Mouse (Mus musculus) liver, embryonic 11.5 days (tissue): ENCODE data around the gene Gtf2ird2. TPM values are rescaled to one million over a fixed set of nuclear protein-coding genes. Genes with fewer than 3 reads are reported as not detected.

Source experiments
- ATAC-seq: fragments of 200-750 bp; cut with Nextera tagmentation; replicated peaks from 2 replicates; pipeline ENCODE4 v1.8.0; 2017; ENCODE audit warnings: moderate number of reproducible peaks, mild to moderate bottlenecking, moderate TSS enrichment, moderate library complexity; ENCODE audit not compliant: low FRiP score
- DNase-seq: peaks from one replicate; pipeline ENCODE4 v3.0.0-alpha.2; 2017; ENCODE audit warnings: low spot score
- H3K27ac ChIP-seq: fragments of 300-500 bp; sonication (generic); 2 replicates; pipeline ENCODE4 v1.5.1; 2014; ENCODE audit warnings: mild to moderate bottlenecking, low read depth, low read length, control low read depth
- H3K27me3 ChIP-seq: fragments of 300-500 bp; sonication (generic); replicated peaks from 2 replicates; pipeline ENCODE4 v1.6.1; 2014; ENCODE audit warnings: low read length, mixed read lengths; ENCODE audit not compliant: control insufficient read depth, insufficient read depth
- H3K36me3 ChIP-seq: fragments of 300-500 bp; sonication (generic); 2 replicates; pipeline ENCODE4 v1.6.1; 2014; ENCODE audit warnings: mild to moderate bottlenecking, low read length, moderate library complexity, mixed read lengths; ENCODE audit not compliant: control insufficient read depth, insufficient read depth
- H3K4me1 ChIP-seq: fragments of 300-500 bp; sonication (generic); replicated peaks from 2 replicates; pipeline ENCODE4 v1.6.1; 2014; ENCODE audit warnings: low read length, mixed read lengths; ENCODE audit not compliant: control insufficient read depth, insufficient read depth
- H3K4me2 ChIP-seq: fragments of 300-500 bp; sonication (generic); 2 replicates; pipeline ENCODE4 v1.6.1; 2014; ENCODE audit warnings: mild to moderate bottlenecking, control low read depth, moderate library complexity
- H3K4me3 ChIP-seq: fragments of 300-500 bp; sonication (generic); 2 replicates; pipeline ENCODE4 v1.5.1; 2014; ENCODE audit warnings: low read depth, low read length, control low read depth
- H3K9ac ChIP-seq: fragments of 300-500 bp; sonication (generic); 2 replicates; pipeline ENCODE4 v1.6.1; 2014; ENCODE audit warnings: low read depth, low read length, control low read depth
- H3K9me3 ChIP-seq: fragments of 300-500 bp; sonication (generic); 2 replicates; pipeline ENCODE4 v1.6.1; 2016; ENCODE audit warnings: low read length, inconsistent platforms, mixed read lengths; ENCODE audit not compliant: control insufficient read depth
- WGBS: fragments of 180-500 bp; shearing (Covaris S2); extraction: QIAGEN DNeasy Blood & Tissue Kit; methylation state at CpG from one replicate; pipeline ENCODE4 v1.1.7; 2014; 5-methylcytosine and 5-hydroxymethylcytosine counted together
- polyA plus RNA-seq: library from polyadenylated mRNA; unstranded; fragments of >200 nt; fragmentation: Nextera tagmentation; extraction: Ambion mirVana; gene quantifications from 2 replicates; pipeline ENCODE4 v1.2.1, GENCODE M21; 2014

The Gtf2ird2 gene
- polyA plus RNA-seq, 1 experiment from 2014 or later: 5.9 TPM

DNA sequence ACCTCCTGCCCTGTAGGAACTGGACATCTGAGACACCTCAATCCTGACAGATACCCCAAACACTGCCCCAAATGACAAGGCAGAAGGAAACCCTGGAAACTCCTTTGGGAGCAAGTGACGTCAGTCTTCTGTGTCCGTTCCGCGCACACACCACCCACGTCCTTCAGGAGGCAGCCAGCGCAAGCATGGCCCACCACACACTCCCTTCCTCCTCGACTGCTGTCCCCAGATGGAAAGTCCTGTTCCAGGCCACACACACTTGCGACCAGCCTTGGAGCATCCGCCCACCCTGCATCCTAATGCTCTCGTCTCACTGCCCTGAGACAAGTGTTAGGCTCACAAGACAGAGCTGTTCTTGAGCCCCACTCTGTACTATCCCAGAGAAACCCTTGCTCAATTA, 71.5 kb downstream of the Gtf2ird2 start:
- H3K36me3 ChIP-seq: peaks cover 83% of the 10 kb centered on the region
- no peaks in the 10 kb centered on the region for H3K27me3 ChIP-seq
- WGBS: 93% methylated on average over 10 of the region's 10 CpGs

DNA sequence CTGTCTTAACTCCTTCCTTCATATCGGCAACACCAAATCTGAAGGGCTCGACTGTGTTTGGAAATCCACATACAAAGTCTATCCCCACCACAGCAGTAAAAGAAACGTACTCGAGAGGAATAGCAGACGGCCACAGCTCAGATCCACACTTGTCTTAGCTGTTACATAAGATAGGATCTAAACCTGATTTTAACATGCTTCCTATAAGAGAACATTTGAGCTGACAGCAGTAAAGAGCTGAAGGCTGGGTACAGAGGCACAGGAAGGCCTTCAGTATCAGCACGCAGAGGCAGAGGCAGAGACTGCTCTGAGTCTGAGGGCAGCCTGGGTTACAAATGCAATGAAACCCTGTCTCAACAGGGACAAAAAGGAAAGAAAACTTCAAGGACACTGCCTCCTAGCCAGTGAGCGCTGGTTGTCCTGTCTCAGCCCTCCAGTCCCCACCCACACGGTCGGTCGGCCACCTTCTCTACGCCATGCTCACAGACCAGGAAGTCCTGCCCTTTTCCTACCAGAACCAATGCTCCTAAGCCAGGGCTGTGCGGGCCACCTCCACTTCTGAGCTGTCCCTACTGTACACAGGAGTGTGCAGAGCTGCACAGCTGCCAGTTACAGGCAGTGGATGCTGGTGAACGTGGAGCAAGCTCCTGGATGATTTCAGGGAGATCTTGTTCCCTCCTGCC, 73.7 kb downstream of the Gtf2ird2 start:
- H3K27ac ChIP-seq: no peak overlapping the region; the same call in 1 of the 2 replicates
- no peaks in the 10 kb centered on the region for H3K4me1 ChIP-seq
- no peaks in the 10 kb centered on the region for H3K27me3 ChIP-seq
- no peak overlapping the region for H3K4me2 ChIP-seq
- peaks cover 83% of the 10 kb centered on the region for H3K36me3 ChIP-seq
- ATAC-seq (no peak), DNase-seq (no peak)
- no peak overlapping the region for H3K4me3 ChIP-seq
- H3K9ac ChIP-seq: no peak overlapping the region
- 85% methylated on average over 13 of the region's 13 CpGs for WGBS
- H3K9me3 ChIP-seq: no peaks in the 10 kb centered on the region

More for the DNA sequence above, 71.5 kb downstream of the Gtf2ird2 start:
- no peak for DNase-seq
- Histone ChIP-seq H3K9ac (no peak overlapping the region), H3K4me1 (no peaks in the 10 kb centered on the region), H3K4me3 (no peak overlapping the region), H3K9me3 (no peaks in the 10 kb centered on the region), H3K27ac (no peak overlapping the region), H3K4me2 (no peak overlapping the region)
- ATAC-seq: no peak

GRCm38 (mm10) chr5:134258395-134258794, 74.6 kb downstream of the Gtf2ird2 start:
- WGBS: 54% methylated on average over 4 of the region's 4 CpGs
- no peak overlapping the region for H3K27ac ChIP-seq
- no peak overlapping the region for H3K4me2 ChIP-seq
- no peaks in the 10 kb centered on the region for H3K4me1 ChIP-seq
- peaks cover 84% of the 10 kb centered on the region for H3K36me3 ChIP-seq
- DNase-seq (no peak), ATAC-seq (no peak)
- no peak overlapping the region for H3K4me3 ChIP-seq
- no peaks in the 10 kb centered on the region for H3K9me3 ChIP-seq
- H3K9ac ChIP-seq: no peak overlapping the region
- H3K27me3 ChIP-seq: no peaks in the 10 kb centered on the region

DNA sequence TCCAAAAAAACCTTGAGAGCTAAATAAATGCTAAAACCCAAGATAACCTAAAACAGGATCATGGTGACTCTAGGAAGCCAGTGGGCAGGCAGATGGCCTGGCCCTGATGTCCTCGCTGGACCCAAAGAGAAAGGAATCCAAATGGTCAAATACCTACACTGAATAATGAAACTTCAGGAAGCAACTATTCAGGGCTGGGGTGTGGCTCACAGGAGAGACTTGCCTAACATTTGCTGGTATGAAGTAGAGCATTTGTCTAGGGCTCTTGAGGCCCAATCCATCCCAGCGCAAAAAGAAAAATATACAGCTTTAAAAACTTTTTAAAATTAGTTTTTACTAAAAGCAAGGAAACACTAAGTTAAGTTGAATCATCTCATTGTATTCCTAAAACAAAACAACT, 75.1 kb downstream of the Gtf2ird2 start:
- no peak for DNase-seq
- H3K9me3 ChIP-seq: no peaks in the 10 kb centered on the region
- no peak overlapping the region for H3K4me2 ChIP-seq
- no peak for ATAC-seq
- H3K27ac ChIP-seq: no peak overlapping the region
- no peaks in the 10 kb centered on the region for H3K4me1 ChIP-seq
- no peaks in the 10 kb centered on the region for H3K27me3 ChIP-seq
- H3K9ac ChIP-seq: no peak overlapping the region
- H3K4me3 ChIP-seq: no peak overlapping the region
- 89% methylated on average over 2 of the region's 2 CpGs for WGBS
- H3K36me3 ChIP-seq: peaks cover 84% of the 10 kb centered on the region

DNA sequence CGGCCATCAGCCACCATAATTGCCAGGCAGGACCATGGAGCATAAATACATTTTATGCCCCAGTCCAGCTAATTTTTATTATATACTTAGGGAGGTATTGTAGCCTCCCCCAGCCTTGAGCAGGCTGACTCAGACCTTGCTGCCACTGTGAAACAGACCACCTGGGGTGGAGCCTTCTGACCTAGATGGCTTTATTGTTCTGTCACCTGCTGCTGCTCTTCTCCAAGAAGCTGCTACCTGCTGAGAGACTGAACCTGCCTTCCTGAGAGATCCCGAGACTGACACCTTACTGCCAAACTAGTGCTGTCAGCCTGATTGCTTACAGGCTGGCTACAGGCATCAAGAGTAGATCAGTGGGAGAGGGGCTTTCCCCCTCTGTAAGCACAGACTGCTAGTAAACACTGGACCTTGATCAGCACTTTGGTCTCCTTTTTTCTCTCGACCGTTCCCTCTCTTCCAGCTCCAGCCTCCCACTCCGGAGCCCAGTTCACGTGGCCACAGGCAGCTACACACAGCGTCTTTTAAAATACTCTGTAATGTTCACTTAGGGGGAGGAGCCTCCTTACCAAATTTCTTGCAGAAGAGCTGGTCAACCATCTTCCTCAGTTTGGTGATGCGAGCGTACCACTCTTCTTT, 76.3 kb downstream of the Gtf2ird2 start:
- no peak overlapping the region for H3K9ac ChIP-seq
- no peak for ATAC-seq
- no peak overlapping the region for H3K27ac ChIP-seq
- no peaks in the 10 kb centered on the region for H3K4me1 ChIP-seq
- no peaks in the 10 kb centered on the region for H3K27me3 ChIP-seq
- peaks cover 85% of the 10 kb centered on the region for H3K36me3 ChIP-seq
- H3K4me3 ChIP-seq: no peak overlapping the region
- H3K9me3 ChIP-seq: no peaks in the 10 kb centered on the region
- H3K4me2 ChIP-seq: no peak overlapping the region
- 94% methylated on average over 9 of the region's 9 CpGs for WGBS
- DNase-seq: no peak

- no peak overlapping the region for H3K9ac ChIP-seq
- H3K4me3 ChIP-seq: no peak overlapping the region
- H3K4me2 ChIP-seq: no peak overlapping the region
- ATAC-seq: no peak
- H3K27ac ChIP-seq: no peak overlapping the region
- H3K27me3 ChIP-seq: no peaks in the 10 kb centered on the region
- WGBS: 79% methylated on average over 2 of the region's 2 CpGs
- H3K36me3 ChIP-seq: peaks cover 64% of the 10 kb centered on the region
- H3K4me1 ChIP-seq: no peaks in the 10 kb centered on the region
- DNase-seq: no peak
- no peaks in the 10 kb centered on the region for H3K9me3 ChIP-seq
These were observed 82.1 kb downstream of the Gtf2ird2 start for GRCm38 (mm10) chr5:134265890-134266289.

DNA sequence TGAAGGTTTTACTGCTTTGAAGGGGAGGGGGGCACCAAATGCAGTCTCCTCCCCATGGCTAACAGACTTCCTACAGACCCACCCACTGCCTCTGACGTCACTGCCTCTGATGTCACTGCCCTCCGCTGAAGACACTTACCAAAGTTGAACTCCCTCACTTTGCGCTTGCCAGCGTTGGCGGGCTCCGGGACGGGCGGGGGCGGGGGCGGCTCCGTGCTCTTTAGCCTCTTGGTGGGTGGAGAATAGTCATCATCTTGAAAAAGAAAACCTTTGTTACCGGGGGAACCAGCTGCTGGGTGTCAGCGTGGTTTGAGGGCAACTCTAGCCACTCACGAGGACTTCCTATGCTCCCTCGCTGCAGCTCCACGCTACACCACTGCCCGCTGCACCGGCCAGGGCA, 82.6 kb downstream of the Gtf2ird2 start:
- DNase-seq (no peak), ATAC-seq (no peak)
- WGBS: 89% methylated on average over 18 of the region's 18 CpGs
- Histone ChIP-seq H3K9me3 (no peaks in the 10 kb centered on the region), H3K4me1 (no peaks in the 10 kb centered on the region), H3K36me3 (peaks cover 63% of the 10 kb centered on the region), H3K9ac (no peak overlapping the region), H3K4me2 (no peak overlapping the region), H3K4me3 (no peak overlapping the region), H3K27me3 (no peaks in the 10 kb centered on the region), H3K27ac (no peak overlapping the region)

DNA sequence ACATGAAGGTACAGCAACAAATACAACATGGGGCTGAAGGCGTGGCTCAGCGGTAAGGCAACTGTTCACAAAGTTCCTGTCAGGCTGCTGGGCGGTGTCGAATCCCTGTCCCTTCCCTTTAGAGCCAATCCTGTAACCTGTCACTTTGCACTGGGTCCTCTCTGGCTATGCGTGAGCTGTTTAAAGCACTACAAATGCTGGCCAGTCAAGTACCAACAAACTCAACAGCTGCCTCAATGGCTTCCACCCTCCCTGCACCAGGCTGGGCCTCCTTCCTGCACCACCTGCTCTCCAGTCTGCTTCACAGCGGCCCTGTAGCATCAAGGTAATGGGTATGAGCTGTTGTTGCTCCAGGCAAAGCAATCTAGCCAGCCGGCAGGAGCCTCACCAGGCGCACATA, 84.9 kb downstream of the Gtf2ird2 start:
- H3K4me3 ChIP-seq: no peak overlapping the region
- no peaks in the 10 kb centered on the region for H3K27me3 ChIP-seq
- H3K36me3 ChIP-seq: peaks cover 58% of the 10 kb centered on the region
- 95% methylated on average over 8 of the region's 8 CpGs for WGBS
- ATAC-seq (no peak), DNase-seq (no peak)
- H3K9me3 ChIP-seq: no peaks in the 10 kb centered on the region
- H3K27ac ChIP-seq: no peak overlapping the region
- no peaks in the 10 kb centered on the region for H3K4me1 ChIP-seq
- H3K4me2 ChIP-seq: no peak overlapping the region
- no peak overlapping the region for H3K9ac ChIP-seq

DNA sequence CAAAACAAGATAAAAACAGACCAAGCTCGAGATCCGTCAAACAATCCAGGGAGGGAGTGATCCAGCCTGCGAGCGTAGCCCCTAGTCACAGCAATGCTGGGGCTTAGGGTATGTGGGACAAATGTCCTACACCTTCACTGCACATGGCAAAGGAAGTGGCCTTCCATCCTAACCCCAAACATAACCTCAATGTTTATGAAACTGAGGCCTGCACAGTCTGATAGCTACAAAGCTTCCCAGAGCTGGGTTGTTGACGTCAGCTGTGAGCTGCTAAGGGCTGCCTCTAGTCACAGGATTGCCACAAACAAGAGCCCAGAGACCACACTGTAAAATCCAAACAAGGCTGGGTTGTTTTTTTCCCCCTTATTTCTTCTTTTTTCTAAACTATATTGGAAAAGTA, 85.9 kb downstream of the Gtf2ird2 start:
- H3K9me3 ChIP-seq: no peaks in the 10 kb centered on the region
- no peak for DNase-seq
- WGBS: 80% methylated on average over 5 of the region's 5 CpGs
- H3K27me3 ChIP-seq: no peaks in the 10 kb centered on the region
- no peak overlapping the region for H3K27ac ChIP-seq
- H3K4me1 ChIP-seq: no peaks in the 10 kb centered on the region
- ATAC-seq: no peak
- H3K9ac ChIP-seq: no peak overlapping the region
- H3K4me2 ChIP-seq: no peak overlapping the region
- H3K36me3 ChIP-seq: peaks cover 55% of the 10 kb centered on the region
- H3K4me3 ChIP-seq: no peak overlapping the region
